Mouse (Mus musculus) mammary gland, adult 2 months (tissue): ENCODE measurements around the gene Olfr1238. TPM values are rescaled to one million over a fixed set of nuclear protein-coding genes. Genes with fewer than 3 reads are reported as not detected.

ENCODE experiments used
- polyA plus RNA-seq: library from polyadenylated mRNA; depleted of rRNA; stranded (reverse); fragments of >200 nt; gene quantifications from 2 replicates; pipeline ENCODE4 v1.2.3, GENCODE M21; 2012; ENCODE audit warnings: low replicate concordance; rRNA removed

The Olfr1238 gene
- polyA plus RNA-seq = not detected in 2 replicates

GRCm38 (mm10) chr2:89409576-89409975, at the start of gene Olfr1238:
Olfr1238 (minus strand) TSS chr2:89409676.

GRCm38 (mm10) chr2:89442900-89443299, 33.4 kb upstream of the Olfr1238 start, which contains the start of gene Olfr1240:
Olfr1240 (minus strand) TSS chr2:89443000.

GRCm38 (mm10) chr2:89420307-89420706, 10.8 kb upstream of the Olfr1238 start, which contains the start of gene Olfr1239:
Olfr1239 (minus strand) TSS chr2:89420407.

GRCm38 (mm10) chr2:89364765-89365164, 44.7 kb downstream of the Olfr1238 start, which contains the start of gene Olfr1234:
Olfr1234 (minus strand) TSS chr2:89364865.

Other genes starting within 250 kb of the Olfr1238 start
- gene Olfr1224-ps1, start 245.6 kb downstream of the Olfr1238 start, polyA plus RNA-seq = not detected in 2 replicates
- not detected in 2 replicates for gene Olfr1225, start 235.0 kb downstream of the Olfr1238 start, polyA plus RNA-seq
- not detected in 2 replicates for gene Olfr1226, start 209.6 kb downstream of the Olfr1238 start, polyA plus RNA-seq
- not detected in 2 replicates for gene Olfr1228, start 155.6 kb downstream of the Olfr1238 start, polyA plus RNA-seq
- not detected in 2 replicates for gene Olfr1229, start 121.7 kb downstream of the Olfr1238 start, polyA plus RNA-seq
- not detected in 2 replicates for gene Olfr1230, start 112.4 kb downstream of the Olfr1238 start, polyA plus RNA-seq
- not detected in 2 replicates for gene Olfr1231, start 102.6 kb downstream of the Olfr1238 start, polyA plus RNA-seq
- not detected in 2 replicates for gene Olfr1232, start 80.0 kb downstream of the Olfr1238 start, polyA plus RNA-seq
- gene Olfr1233, start 67.3 kb downstream of the Olfr1238 start, polyA plus RNA-seq = not detected in 2 replicates
- gene Olfr1234, start 44.8 kb downstream of the Olfr1238 start, polyA plus RNA-seq = not detected in 2 replicates
- gene Olfr1239, start 10.7 kb upstream of the Olfr1238 start, polyA plus RNA-seq = not detected in 2 replicates
- not detected in 2 replicates for gene Olfr1240, start 33.3 kb upstream of the Olfr1238 start, polyA plus RNA-seq
- gene Olfr1241, start 77.5 kb upstream of the Olfr1238 start, polyA plus RNA-seq = not detected in 2 replicates
- not detected in 2 replicates for gene Olfr1242, start 88.7 kb upstream of the Olfr1238 start, polyA plus RNA-seq
- not detected in 2 replicates for gene Olfr1243, start 121.8 kb upstream of the Olfr1238 start, polyA plus RNA-seq
- not detected in 2 replicates for gene Olfr1245, start 168.8 kb upstream of the Olfr1238 start, polyA plus RNA-seq
- not detected in 2 replicates for gene Olfr1246, start 183.5 kb upstream of the Olfr1238 start, polyA plus RNA-seq
- gene Olfr1247, start 204.5 kb upstream of the Olfr1238 start, polyA plus RNA-seq = not detected in 2 replicates
- not detected in 2 replicates for gene Olfr1248, start 208.6 kb upstream of the Olfr1238 start, polyA plus RNA-seq
- gene Olfr1249, start 225.3 kb upstream of the Olfr1238 start, polyA plus RNA-seq = not detected in 2 replicates